Mouse (Mus musculus): ENCODE data around the gene Sema6d.

GRCm38 (mm10) chr2:124071380-124071779, 18.4 kb upstream of the Sema6d start:
- TF ChIP-seq CTCF (IDR thresholded peaks at IDR 0.05; ENCODE audit: borderline replicate concordance, extremely low read depth, insufficient read depth, insufficient read length) (no peak), POLR2A (IDR thresholded peaks at IDR 0.05; ENCODE audit: borderline replicate concordance, extremely low read depth, insufficient read depth, insufficient read length, poor library complexity, severe bottlenecking) (no peak)

Data from brain, embryonic 14.5 days (tissue).